ENCODE assay signal across 22 mouse cellular contexts in the genomic region with DNA sequence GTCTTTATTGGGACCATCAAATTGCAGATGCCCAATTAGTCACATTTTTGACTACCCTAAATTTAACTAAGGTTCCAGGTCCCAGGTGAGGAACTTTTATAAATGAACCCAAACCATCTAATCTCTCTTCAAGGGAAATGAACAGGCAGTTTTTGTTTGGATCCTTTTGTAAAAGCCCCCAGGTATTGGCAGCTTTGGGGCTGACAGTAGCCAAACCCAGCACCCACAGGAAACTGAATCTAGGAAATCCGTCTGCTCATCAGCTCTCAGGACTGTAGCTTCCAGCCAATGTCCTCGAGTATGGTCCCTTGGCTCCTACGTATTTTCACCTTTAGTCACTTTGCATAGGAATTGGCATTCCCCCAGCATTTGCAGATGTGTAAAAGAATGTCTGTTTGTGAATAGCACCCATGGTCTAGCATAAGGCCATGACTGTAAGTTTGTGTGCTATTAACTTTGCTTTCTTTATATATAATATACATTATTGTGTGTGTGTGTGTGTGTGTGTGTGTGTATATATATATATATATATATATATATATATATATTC. TPM values are rescaled to one million over a fixed set of nuclear protein-coding genes. Genes with fewer than 3 reads are reported as not detected.
DNase-seq lines count a peak whose midpoint lies in the region; ATAC-seq lines count a peak whose summit lies in the region.
"Had no signal": no experiment of that assay in that cellular context is flagged by ENCODE, and none has a peak within 500 bp of the region (broad histone marks: within the 10 kb centered on the region; RNA-seq: fewer than 3 reads in every experiment).

No protein-coding gene starts in this region.

- DNase-seq in cerebellum, postnatal 14 days, result peak; percentile 67 to 69
- no peak for DNase-seq in cerebellum, postnatal 36 days
- peak; percentile 57 for DNase-seq in midbrain, embryonic 11.5 days (ENCODE audit: low spot score, missing footprints)
- DNase-seq in urinary bladder, adult 2 months (ENCODE audit: low spot score), result no peak
- DNase-seq: adrenal gland, adult 8-10 months; adrenal gland, postnatal 14 days; adrenal gland, postnatal 36 days; B cell, adult 2 months; cerebellum, adult 11-12 months; cerebellum, adult 2 months; cerebellum, adult 9-11 months; forebrain, postnatal 0 days had no signal

- H3K27ac ChIP-seq in midbrain, embryonic 11.5 days (ENCODE audit: low read depth, low read length), result no peak overlapping the region
- H3K27ac ChIP-seq in midbrain, embryonic 13.5 days, result no peak overlapping the region
- H3K27ac ChIP-seq: embryonic facial prominence, embryonic 10.5 days; embryonic facial prominence, embryonic 12.5 days; forebrain, embryonic 13.5 days; forebrain, embryonic 15.5 days had no signal

- no peak for ATAC-seq in midbrain, embryonic 11.5 days (ENCODE audit: low FRiP score)
- no peak for ATAC-seq in midbrain, embryonic 13.5 days
- ATAC-seq: activated CD4-positive, CD25-positive, alpha-beta regulatory T cell, adult 4 months; CD4-positive, CD25-positive, alpha-beta regulatory T cell, adult 4 months; forebrain, embryonic 13.5 days; forebrain, embryonic 15.5 days; forebrain, postnatal 0 days; Patski had no signal

- 75% methylated on average over 3 of the region's 3 CpGs for WGBS in midbrain, embryonic 11.5 days
- WGBS in midbrain, embryonic 13.5 days, result 71% methylated on average over 3 of the region's 3 CpGs

- H3K4me3 ChIP-seq in midbrain, embryonic 11.5 days (ENCODE audit: low read depth, low read length), result no peak overlapping the region
- no peak overlapping the region for H3K4me3 ChIP-seq in midbrain, embryonic 13.5 days (replicated peaks)
- H3K4me3 ChIP-seq: embryonic facial prominence, embryonic 10.5 days; embryonic facial prominence, embryonic 12.5 days; forebrain, embryonic 13.5 days; forebrain, embryonic 15.5 days had no signal

- no peaks in the 10 kb centered on the region for H3K27me3 ChIP-seq in midbrain, embryonic 11.5 days (ENCODE audit: control insufficient read depth, insufficient read depth, low read length)
- H3K27me3 ChIP-seq in midbrain, embryonic 13.5 days, result no peaks in the 10 kb centered on the region
- H3K27me3 ChIP-seq: CH12.LX; embryonic facial prominence, embryonic 12.5 days; forebrain, embryonic 13.5 days; forebrain, embryonic 15.5 days; Patski had no signal

- H3K4me2 ChIP-seq in midbrain, embryonic 11.5 days, result no peak overlapping the region
- H3K4me2 ChIP-seq in midbrain, embryonic 13.5 days (replicated peaks), result no peak overlapping the region
- H3K4me2 ChIP-seq: embryonic facial prominence, embryonic 12.5 days; forebrain, embryonic 13.5 days; forebrain, embryonic 15.5 days had no signal

- H3K4me1 ChIP-seq in midbrain, embryonic 11.5 days (ENCODE audit: control insufficient read depth, insufficient read depth, low read length), result no peaks in the 10 kb centered on the region
- H3K4me1 ChIP-seq in midbrain, embryonic 13.5 days (replicated peaks), result no peaks in the 10 kb centered on the region
- H3K4me1 ChIP-seq: embryonic facial prominence, embryonic 10.5 days; embryonic facial prominence, embryonic 12.5 days; forebrain, embryonic 13.5 days; forebrain, embryonic 15.5 days had no signal

- no peaks in the 10 kb centered on the region for H3K36me3 ChIP-seq in midbrain, embryonic 11.5 days (ENCODE audit: control insufficient read depth, insufficient read depth, low read length)
- H3K36me3 ChIP-seq in midbrain, embryonic 13.5 days, result no peaks in the 10 kb centered on the region
- H3K36me3 ChIP-seq: embryonic facial prominence, embryonic 10.5 days; embryonic facial prominence, embryonic 12.5 days; forebrain, embryonic 15.5 days; G1E had no signal

- H3K9me3 ChIP-seq in midbrain, embryonic 11.5 days (ENCODE audit: control insufficient read depth, low read length), result no peaks in the 10 kb centered on the region
- no peaks in the 10 kb centered on the region for H3K9me3 ChIP-seq in midbrain, embryonic 13.5 days
- H3K9me3 ChIP-seq: embryonic facial prominence, embryonic 10.5 days; embryonic facial prominence, embryonic 12.5 days; forebrain, embryonic 13.5 days; forebrain, embryonic 15.5 days; G1E had no signal

- H3K9ac ChIP-seq in midbrain, embryonic 11.5 days (ENCODE audit: low read length), result no peak overlapping the region
- no peak overlapping the region for H3K9ac ChIP-seq in midbrain, embryonic 13.5 days (replicated peaks)
- H3K9ac ChIP-seq: embryonic facial prominence, embryonic 12.5 days; forebrain, embryonic 13.5 days; forebrain, embryonic 15.5 days; forebrain, postnatal 0 days had no signal

RNA-seq across cellular contexts. Expression of a gene that starts 47.4 kb away (rescaled TPM):
- polyA plus RNA-seq in midbrain, embryonic 11.5 days (2014; fragmentation: Nextera tagmentation; extraction: Ambion mirVana), result 7.4 and 7.6 TPM in 2 replicates
- polyA plus RNA-seq in midbrain, embryonic 13.5 days (2015; fragmentation: Nextera tagmentation; extraction: Ambion mirVana), result 4.7 and 6.2 TPM in 2 replicates
- 96.2 and 115 TPM in 2 replicates for polyA plus RNA-seq in urinary bladder, adult 2 months (2012; rRNA removed)
- polyA plus RNA-seq: G1E, Patski had no signal

Comparison
In these comparisons a context has a peak if more than half of its experiments do, and no peak if none do; other contexts are left out.
1. DNase-seq: peak in cerebellum, postnatal 14 days (2 of 2) and midbrain, embryonic 11.5 days (single experiment); none in cerebellum, postnatal 36 days (0 of 2) and urinary bladder, adult 2 months (single experiment).
2. RNA of a gene that starts 47.4 kb away (polyA plus RNA-seq): 96.2 to 115 TPM in urinary bladder, adult 2 months; 7.4 to 7.6 TPM in midbrain, embryonic 11.5 days and 4.7 to 6.2 TPM in midbrain, embryonic 13.5 days; every median in the first group is over 10 times any median in the second.